Mouse (Mus musculus): ENCODE data around the gene Ly6g5c. TPM values are rescaled to one million over a fixed set of nuclear protein-coding genes. Genes with fewer than 3 reads are reported as not detected.

The Ly6g5c gene
- polyA plus RNA-seq, 1 experiment, result not detected

DNA sequence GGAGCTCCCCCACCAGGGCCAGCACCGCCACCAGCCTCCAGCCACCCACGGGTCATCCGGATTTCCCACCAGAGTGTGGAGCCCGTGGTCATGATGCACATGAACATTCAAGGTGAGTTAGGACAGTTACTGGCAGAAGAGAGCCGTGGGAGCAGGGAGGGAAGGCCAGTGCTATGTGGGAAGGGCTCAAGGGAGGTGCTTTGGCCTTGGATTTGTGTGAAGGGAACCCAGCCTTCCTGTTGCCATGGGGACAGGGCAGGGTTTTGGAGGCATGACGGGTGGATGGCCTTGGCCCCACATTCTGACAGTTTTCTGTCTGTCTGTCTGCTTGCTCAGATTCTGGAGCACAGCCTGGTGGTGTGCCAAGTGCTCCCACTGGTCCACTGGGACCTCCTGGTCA is 33.9 kb downstream of the Ly6g5c start:
- TF ChIP-seq GATA1 (IDR thresholded peaks at IDR 0.05; ENCODE audit: low read length) (no peak), TAL1 (IDR thresholded peaks at IDR 0.05; ENCODE audit: low read length) (no peak)
- Histone ChIP-seq H3K4me1 (ENCODE audit: control insufficient read depth) (peaks cover 9% of the 10 kb centered on the region), H3K27me3 (ENCODE audit: control insufficient read depth) (no peaks in the 10 kb centered on the region), H3K4me3 (replicated peaks) (no peak overlapping the region), H3K9me3 (ENCODE audit: control insufficient read depth, low read length) (peaks cover 9% of the 10 kb centered on the region), H3K36me3 (ENCODE audit: control insufficient read depth) (peaks cover 95% of the 10 kb centered on the region)

DNA sequence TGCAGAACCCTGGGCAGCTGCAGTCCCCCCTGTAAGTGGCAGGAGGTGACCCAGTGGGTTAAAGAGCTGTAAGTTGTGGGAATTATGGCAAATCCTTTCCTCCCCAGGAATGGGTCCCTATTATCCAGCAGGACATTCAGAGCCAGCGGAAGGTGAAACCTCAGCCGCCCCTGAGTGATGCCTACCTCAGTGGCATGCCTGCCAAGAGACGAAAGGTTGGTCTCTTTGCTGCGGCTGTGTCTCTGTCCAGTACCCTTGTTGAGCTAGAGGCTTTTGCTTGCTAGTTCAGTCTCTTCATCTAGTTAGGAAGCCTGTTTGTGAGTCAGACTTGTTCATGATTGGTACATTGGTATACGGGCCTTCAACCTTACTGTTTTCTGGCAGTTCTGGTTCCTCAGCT is 38.1 kb downstream of the Ly6g5c start:
- H3K36me3 ChIP-seq (ENCODE audit: control insufficient read depth), result peaks cover 99% of the 10 kb centered on the region

DNA sequence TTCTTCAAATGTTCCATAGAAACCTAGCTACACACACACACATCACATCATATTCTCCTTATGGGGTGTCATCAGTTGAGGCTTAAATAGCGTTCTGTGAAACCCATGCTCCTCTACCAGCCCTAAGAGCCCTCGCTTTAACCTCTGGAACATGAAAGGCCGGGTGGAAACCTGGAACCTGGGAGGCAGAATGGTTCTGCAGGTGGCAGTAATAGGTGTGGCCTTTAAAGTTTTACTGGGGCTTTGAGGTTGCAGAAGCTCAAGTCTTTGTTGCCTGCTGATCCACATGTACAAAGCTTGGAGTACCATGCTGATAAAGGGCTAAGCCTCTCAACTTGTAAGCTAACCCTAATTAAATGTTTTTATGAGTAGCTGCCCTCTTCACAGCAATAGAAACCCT is 39.3 kb downstream of the Ly6g5c start:
- Histone ChIP-seq H3K9me3 (ENCODE audit: control insufficient read depth, low read length) (peaks cover 9% of the 10 kb centered on the region), H3K36me3 (ENCODE audit: control insufficient read depth) (peaks cover 99% of the 10 kb centered on the region), H3K27me3 (ENCODE audit: control insufficient read depth) (no peaks in the 10 kb centered on the region), H3K4me1 (ENCODE audit: control insufficient read depth) (peaks cover 15% of the 10 kb centered on the region), H3K4me3 (replicated peaks) (no peak overlapping the region)
- TF ChIP-seq TAL1 (IDR thresholded peaks at IDR 0.05; ENCODE audit: low read length) (no peak), GATA1 (IDR thresholded peaks at IDR 0.05; ENCODE audit: low read length) (no peak)

More for the DNA sequence above, 38.1 kb downstream of the Ly6g5c start:
- H3K4me3 ChIP-seq (replicated peaks), result no peak overlapping the region
- H3K9me3 ChIP-seq (ENCODE audit: control insufficient read depth, low read length), result peaks cover 9% of the 10 kb centered on the region
- peaks cover 9% of the 10 kb centered on the region for H3K4me1 ChIP-seq (ENCODE audit: control insufficient read depth)
- no peaks in the 10 kb centered on the region for H3K27me3 ChIP-seq (ENCODE audit: control insufficient read depth)
- TF ChIP-seq GATA1 (IDR thresholded peaks at IDR 0.05; ENCODE audit: low read length) (no peak), TAL1 (IDR thresholded peaks at IDR 0.05; ENCODE audit: low read length) (no peak)

DNA sequence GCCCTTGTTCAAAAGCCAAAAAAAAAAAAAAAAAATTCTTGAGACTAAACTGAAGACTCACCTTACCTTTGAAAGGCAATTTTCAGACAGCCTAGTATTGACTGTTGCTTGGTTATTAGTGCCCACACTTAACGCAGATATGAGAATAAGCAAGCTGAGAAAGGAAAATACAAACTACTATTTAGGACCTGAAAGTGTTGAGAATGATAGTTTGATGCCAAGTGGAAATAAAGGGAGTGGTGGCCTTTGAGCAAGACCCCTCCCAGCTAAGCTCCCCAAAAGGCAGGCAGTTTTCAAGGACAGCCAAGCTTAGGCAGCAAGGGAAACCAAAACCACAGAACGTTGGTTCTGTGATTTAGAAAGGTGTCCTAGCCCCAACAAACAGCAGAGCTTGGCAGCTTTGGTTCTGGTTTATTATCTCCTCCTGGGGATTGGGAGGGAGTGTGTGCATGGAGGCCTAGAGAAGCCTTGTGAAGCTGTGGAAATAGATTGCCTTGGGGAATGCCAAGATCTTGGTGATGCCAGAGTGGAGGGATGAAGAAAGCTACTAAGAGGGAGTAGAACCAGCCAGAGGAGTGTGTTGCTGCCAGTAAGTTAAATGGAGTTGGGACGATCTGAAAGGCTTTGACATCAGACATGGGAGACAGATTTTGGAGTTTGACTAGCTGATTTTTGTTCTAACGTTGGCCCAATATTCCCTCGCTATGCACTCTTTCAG is 40.0 kb downstream of the Ly6g5c start:
- Histone ChIP-seq H3K36me3 (ENCODE audit: control insufficient read depth) (peaks cover 99% of the 10 kb centered on the region), H3K4me1 (ENCODE audit: control insufficient read depth) (peaks cover 18% of the 10 kb centered on the region)
- TF ChIP-seq TAL1 (IDR thresholded peaks at IDR 0.05; ENCODE audit: low read length) (no peak), GATA1 (IDR thresholded peaks at IDR 0.05; ENCODE audit: low read length) (no peak)

DNA sequence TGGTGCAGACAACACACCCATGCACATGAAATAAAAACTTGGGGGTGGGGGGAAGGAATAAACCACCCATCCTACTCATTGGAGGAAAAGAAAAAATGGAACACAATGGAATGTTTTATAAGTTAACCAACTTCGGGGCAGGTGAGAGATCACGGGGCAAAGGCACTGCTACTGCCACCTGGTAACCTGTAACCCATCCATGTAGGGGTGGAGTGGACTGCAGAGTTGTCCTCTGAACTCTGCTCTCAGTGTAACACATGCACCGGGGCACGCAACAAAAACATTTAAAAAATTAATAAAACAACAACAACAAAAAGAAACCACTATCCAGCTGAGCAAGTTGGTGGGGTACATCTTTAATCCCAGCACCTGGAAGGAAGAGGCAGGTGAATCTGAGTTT is 44.0 kb downstream of the Ly6g5c start:
- Histone ChIP-seq H3K36me3 (ENCODE audit: control insufficient read depth) (peaks cover 99% of the 10 kb centered on the region), H3K4me1 (ENCODE audit: control insufficient read depth) (peaks cover 18% of the 10 kb centered on the region), H3K4me3 (replicated peaks) (no peak overlapping the region), H3K9me3 (ENCODE audit: control insufficient read depth, low read length) (no peaks in the 10 kb centered on the region), H3K27me3 (ENCODE audit: control insufficient read depth) (no peaks in the 10 kb centered on the region)
- TF ChIP-seq TAL1 (IDR thresholded peaks at IDR 0.05; ENCODE audit: low read length) (no peak), GATA1 (IDR thresholded peaks at IDR 0.05; ENCODE audit: low read length) (no peak)

More for the DNA sequence above, 40.0 kb downstream of the Ly6g5c start:
- Histone ChIP-seq H3K4me3 (replicated peaks) (no peak overlapping the region), H3K9me3 (ENCODE audit: control insufficient read depth, low read length) (peaks cover 6% of the 10 kb centered on the region), H3K27me3 (ENCODE audit: control insufficient read depth) (no peaks in the 10 kb centered on the region)

DNA sequence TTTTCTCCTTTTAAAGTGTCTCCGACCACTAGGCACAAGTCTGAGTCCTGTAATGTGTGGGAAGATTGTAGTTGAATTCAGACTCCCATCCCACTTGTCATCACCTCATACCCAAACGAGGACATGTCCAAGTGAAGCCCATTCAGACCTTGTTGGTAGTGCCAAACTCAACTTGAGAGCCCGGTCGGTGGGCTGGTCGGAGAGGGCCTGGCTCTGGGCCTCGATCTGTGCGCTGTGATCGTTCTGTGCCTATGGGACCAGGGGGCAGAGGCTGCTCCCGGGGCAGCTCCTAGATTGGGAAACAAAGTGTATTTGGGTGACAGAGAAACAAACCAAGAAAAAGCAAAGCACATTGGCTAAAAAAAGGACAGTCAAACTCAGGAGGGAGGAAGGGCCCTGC is 45.0 kb downstream of the Ly6g5c start:
- TF ChIP-seq GATA1 (IDR thresholded peaks at IDR 0.05; ENCODE audit: low read length) (no peak), TAL1 (IDR thresholded peaks at IDR 0.05; ENCODE audit: low read length) (no peak)
- peaks cover 18% of the 10 kb centered on the region for H3K4me1 ChIP-seq (ENCODE audit: control insufficient read depth)
- no peaks in the 10 kb centered on the region for H3K9me3 ChIP-seq (ENCODE audit: control insufficient read depth, low read length)
- H3K36me3 ChIP-seq (ENCODE audit: control insufficient read depth), result peaks cover 99% of the 10 kb centered on the region
- H3K4me3 ChIP-seq (replicated peaks), result no peak overlapping the region
- H3K27me3 ChIP-seq (ENCODE audit: control insufficient read depth), result no peaks in the 10 kb centered on the region

DNA sequence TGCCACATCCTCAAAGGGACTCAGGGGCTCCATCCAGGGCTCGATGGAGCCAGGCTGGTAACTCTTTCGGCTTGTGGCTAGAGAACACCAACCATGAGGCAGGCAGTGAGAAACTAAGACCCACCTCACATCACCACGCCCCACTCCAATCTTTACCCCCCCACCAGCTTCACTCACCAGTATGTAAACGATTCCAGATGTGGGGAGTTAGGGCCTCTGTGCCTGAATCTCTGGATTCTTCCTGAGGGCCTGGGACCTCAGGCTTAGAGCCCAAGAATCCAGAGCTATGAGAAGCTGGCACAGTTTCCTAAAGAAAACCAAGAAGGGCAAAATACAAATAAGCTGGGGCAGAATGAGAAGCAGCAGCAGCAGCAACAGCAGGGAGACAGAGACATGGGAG is 45.9 kb downstream of the Ly6g5c start:
- Histone ChIP-seq H3K36me3 (ENCODE audit: control insufficient read depth) (peaks cover 99% of the 10 kb centered on the region), H3K9me3 (ENCODE audit: control insufficient read depth, low read length) (no peaks in the 10 kb centered on the region)
- TF ChIP-seq GATA1 (IDR thresholded peaks at IDR 0.05; ENCODE audit: low read length) (no peak), TAL1 (IDR thresholded peaks at IDR 0.05; ENCODE audit: low read length) (no peak)

DNA sequence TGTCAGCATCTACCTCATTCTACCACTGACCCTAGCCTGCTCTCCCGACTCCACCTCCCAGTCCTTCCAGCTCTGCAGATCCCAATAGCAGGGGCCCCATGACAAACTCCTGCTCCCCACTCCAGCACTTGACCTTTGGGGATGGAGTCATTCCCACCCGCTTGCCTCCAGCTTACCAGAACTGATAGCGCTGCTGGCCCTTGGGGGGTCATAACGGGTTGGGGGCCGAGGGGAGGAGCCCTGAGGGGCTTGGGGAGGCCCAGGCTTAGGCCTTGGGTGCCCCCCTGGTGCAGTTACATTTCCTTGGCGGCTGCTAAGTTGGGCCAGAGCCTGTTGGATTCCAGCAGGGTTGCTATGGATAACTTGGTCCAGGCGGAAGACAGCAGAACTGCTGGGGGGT is 46.5 kb downstream of the Ly6g5c start:
- TF ChIP-seq GATA1 (IDR thresholded peaks at IDR 0.05; ENCODE audit: low read length) (no peak), TAL1 (IDR thresholded peaks at IDR 0.05; ENCODE audit: low read length) (no peak)
- H3K36me3 ChIP-seq (ENCODE audit: control insufficient read depth), result peaks cover 99% of the 10 kb centered on the region
- H3K4me3 ChIP-seq (replicated peaks), result no peak overlapping the region
- no peaks in the 10 kb centered on the region for H3K27me3 ChIP-seq (ENCODE audit: control insufficient read depth)
- H3K9me3 ChIP-seq (ENCODE audit: control insufficient read depth, low read length), result no peaks in the 10 kb centered on the region
- peaks cover 18% of the 10 kb centered on the region for H3K4me1 ChIP-seq (ENCODE audit: control insufficient read depth)

More for the DNA sequence above, 45.9 kb downstream of the Ly6g5c start:
- H3K4me1 ChIP-seq (ENCODE audit: control insufficient read depth), result peaks cover 18% of the 10 kb centered on the region
- H3K27me3 ChIP-seq (ENCODE audit: control insufficient read depth), result no peaks in the 10 kb centered on the region
- no peak overlapping the region for H3K4me3 ChIP-seq (replicated peaks)

DNA sequence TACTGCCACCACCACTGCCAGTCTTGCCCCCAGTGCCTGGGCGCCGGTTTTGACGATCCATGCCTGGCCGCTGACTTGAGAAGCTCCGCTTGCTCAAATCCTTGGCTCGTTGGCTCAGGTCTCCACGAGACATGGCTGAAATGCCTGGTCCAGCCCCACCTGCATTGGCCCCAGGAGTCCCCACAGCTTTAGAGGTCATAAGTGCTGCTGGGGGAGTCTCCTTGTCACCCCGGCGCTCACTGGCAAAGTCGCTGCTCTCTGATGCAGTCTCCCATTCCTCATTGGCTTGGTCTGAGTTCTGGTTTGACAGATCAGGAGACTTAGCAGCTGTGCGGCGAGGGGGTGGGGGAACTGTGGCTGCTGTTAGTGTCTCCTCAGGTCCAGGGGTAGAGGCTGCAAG is 47.4 kb downstream of the Ly6g5c start:
- H3K4me1 ChIP-seq (ENCODE audit: control insufficient read depth), result peaks cover 13% of the 10 kb centered on the region
- H3K36me3 ChIP-seq (ENCODE audit: control insufficient read depth), result peaks cover 99% of the 10 kb centered on the region
- TF ChIP-seq TAL1 (IDR thresholded peaks at IDR 0.05; ENCODE audit: low read length) (no peak), GATA1 (IDR thresholded peaks at IDR 0.05; ENCODE audit: low read length) (no peak)
- no peak overlapping the region for H3K4me3 ChIP-seq (replicated peaks)
- no peaks in the 10 kb centered on the region for H3K27me3 ChIP-seq (ENCODE audit: control insufficient read depth)
- H3K9me3 ChIP-seq (ENCODE audit: control insufficient read depth, low read length), result no peaks in the 10 kb centered on the region
